Mouse (Mus musculus) T-helper 2 cell (primary cell): Measurements from ENCODE around the gene Ndufs2.
"Not testable (repeated sequence)": the region's sequence is repeated elsewhere in the genome, so short reads cannot be mapped to it uniquely, and the experiment has no call there.

ENCODE experiments used
- in situ Hi-C: fragments of 300-600 bp; cut with MboI, MseI; formaldehyde crosslinking; loops from one replicate; pipeline ENCODE4 v1.15.1; 2025; ENCODE audit warnings: high pct_unique_total_duplicates

The Ndufs2 gene

DNA sequence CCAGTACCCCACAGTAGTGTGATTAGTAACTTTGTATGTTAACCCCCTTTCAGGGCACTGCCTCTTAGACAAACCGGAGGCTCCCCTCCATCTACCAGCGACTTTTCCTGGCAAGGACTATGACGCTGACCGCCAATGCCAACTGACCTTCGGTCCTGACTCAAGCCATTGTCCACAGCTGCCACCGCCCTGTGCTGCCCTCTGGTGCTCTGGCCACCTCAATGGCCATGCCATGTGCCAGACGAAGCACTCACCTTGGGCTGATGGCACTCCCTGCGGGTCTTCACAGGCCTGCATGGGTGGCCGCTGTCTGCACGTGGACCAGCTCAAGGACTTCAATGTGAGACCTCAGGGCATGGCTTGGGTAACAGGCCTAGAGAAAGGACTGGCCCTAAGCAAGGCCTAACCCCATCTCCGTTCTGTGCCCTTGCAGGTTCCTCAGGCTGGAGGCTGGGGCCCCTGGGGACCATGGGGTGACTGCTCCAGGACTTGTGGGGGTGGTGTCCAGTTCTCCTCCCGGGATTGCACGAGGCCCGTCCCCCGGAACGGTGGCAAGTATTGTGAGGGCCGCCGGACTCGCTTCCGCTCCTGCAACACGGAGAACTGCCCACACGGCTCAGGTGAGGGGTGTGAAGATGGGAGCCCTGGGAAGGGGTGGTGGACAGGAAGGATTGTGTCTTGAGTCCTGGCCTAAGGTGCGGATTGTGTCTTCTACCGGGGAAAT, 5.1 kb upstream of the Ndufs2 start:
- in situ Hi-C loops, result no loop called here

DNA sequence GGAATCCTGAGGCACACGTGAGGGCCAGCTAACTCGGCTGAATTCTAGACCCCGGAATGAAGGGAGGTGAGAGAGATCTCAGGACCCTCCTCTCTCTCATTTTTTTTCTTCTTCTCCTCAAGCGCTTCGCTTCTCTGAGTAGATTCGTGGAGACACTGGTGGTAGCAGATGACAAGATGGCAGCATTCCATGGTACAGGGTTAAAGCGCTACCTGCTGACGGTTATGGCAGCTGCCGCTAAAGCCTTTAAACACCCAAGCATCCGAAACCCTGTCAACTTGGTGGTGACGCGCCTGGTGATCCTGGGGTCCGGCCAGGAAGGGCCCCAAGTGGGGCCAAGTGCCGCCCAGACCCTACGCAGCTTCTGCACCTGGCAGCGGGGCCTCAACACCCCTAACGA, 1.2 kb upstream of the Ndufs2 start:
- in situ Hi-C loops, result loop anchor here (5.0 kb wide), 1 partner anchor 135 kb away; no protein-coding TSS in a partner anchor

DNA sequence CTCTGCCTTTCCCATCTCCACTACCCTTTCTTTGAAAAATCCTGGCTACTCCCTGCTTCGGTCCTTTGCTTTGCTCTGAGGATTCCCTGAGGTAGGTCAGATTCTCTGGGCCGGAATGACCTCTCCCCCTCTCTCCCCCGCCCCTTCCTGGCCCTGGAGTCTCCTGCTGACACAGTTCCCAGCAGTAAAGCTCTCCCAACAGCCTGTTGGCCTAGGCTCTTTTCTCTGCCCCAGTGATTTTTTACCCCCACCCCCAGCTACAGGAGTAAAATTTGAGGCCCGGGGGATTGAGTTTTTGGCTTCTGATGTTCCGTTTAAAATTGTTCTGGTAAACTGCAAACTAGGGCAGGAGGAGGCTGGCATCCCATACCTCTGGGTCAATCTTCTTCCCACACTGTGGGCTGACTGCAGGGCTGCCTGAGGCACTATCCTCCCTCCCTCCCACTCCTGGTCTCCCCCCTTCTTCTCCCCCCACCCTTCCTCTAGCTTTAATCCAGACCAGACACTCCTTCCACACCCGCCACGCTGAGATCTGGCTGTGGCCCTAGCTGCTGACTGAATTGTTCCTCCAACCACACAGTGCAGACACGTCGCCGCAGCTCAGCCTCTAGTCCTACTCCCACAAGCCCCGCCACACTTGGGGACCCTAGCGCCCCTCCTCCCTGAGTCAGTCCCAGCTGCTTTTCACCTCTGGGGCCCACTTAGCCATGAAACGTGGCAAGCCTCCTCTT, 571 bp upstream of the Ndufs2 start:
- in situ Hi-C loops, result loop anchor here (5.0 kb wide), 1 partner anchor 134 kb away; no protein-coding TSS in a partner anchor

DNA sequence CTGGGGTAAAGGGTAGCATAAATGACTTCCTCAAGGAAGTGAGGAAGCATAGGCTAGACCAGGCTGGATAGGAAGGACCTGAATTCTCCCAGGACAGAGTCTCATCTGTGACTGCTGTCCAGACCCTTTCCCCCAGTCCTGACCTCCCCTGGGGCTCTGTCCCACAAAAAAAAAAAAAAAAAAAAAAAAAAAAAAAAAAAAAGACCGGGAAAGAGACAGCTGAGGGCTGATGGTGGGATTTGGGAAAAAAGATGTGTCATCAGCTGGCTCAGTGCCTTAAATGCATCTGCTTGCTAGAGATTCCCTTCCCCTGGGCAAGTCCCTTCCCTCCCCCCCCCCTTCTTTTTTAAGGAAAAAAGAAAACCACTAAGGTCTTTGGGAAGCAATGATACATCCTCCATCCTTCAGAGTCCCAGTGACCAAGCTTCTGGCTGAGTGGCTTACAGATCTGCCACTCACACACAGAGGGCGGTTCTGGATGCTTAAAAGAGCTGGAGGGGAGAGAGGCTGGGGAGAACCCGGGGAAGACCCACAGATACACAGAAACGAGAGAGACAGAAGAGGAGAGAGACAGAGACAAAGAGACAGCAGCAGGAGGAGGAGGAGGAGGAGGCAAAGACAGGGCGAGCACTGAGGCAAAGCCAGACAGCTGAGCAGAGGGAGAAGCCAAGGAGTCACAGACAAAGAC, 1.1 kb downstream of the Ndufs2 start, which contains the start of gene Adamts4:
Gene Adamts4, plus strand, starts transcription at position 509 of the 688 bp plus-strand sequence.
- in situ Hi-C loops, result loop anchor here (5.0 kb wide), 1 partner anchor 133 kb away; no protein-coding TSS in a partner anchor

DNA sequence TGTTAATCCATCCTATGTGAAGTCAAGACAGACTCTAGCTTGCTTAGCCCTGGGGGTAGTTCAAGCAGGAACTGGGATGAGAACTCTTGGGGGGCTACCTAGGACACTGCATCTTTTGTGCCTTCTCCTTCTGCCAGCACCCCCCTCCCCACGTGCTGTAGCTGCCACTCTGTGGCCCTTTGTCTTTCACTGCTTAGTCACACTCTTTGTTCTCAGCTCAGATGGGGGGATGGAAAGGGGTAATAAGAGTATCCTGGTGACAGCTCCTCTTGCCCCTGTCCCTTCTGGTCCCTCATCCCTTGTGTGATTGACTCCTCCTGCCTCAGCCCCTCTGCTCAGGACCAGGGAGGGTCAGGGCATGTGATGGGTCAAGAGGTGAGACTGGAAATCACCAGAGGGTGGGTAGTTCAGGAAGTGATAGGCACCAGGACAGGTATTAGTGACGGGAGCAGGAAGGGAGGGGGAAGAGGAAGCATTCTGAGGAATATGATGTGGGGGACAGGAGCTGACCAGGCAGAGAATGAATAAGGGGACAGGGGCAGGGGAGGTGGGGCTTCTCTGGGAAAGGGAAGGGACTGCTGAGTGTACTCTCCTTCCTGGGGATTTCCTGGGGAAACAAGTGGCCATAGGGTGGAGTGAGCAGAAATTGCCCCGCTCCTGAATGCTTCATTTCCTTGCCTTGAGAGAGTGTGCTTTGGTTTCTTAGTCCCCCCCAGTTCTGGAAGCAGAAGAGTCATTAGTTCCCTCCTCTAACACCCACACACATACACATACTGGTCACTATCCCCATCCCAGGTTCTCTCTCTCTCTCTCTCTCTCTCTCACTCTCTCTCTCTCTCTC, 2.6 kb downstream of the Ndufs2 start:
- in situ Hi-C loops, result no loop called here

DNA sequence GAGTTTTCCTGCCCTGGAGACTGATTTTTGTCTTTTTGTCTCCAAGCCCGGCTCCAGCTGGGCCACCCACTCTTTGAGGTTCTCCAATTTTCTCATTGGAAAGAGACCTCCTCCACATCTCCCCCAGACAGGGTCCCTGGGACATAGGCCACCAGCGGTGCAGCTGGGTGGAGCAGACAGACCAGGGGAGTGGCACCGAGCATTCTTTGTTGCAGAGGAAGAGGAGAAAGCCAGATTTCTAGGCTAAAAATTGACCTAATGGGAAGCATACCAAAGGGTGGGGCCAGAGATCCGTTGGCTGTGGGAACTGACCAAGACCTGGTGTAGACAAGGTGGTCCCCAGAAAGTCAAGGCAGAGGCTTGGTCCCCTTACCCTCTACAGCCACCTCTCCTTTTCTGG, 3.3 kb downstream of the Ndufs2 start:
- in situ Hi-C loops, result no loop called here

DNA sequence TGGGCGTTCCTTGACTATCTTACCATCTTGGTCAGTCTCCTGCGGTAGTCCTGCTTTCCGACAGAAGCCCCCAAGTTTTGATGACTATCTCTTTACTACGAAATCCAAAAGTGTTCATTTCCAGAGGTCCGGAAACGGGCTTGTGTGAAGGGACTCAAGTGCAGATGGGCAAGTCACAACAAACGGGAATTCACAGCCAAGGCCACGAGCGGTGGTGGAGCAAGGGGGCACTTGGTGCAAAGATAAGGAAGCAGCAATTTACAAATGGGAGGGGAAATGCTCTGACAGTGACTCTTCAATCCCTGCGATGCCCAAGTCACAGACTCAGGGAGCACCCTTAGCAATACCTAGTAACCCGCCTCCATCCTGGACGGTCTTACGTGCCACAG, 3.7 kb downstream of the Ndufs2 start:
- in situ Hi-C loops, result no loop called here

DNA sequence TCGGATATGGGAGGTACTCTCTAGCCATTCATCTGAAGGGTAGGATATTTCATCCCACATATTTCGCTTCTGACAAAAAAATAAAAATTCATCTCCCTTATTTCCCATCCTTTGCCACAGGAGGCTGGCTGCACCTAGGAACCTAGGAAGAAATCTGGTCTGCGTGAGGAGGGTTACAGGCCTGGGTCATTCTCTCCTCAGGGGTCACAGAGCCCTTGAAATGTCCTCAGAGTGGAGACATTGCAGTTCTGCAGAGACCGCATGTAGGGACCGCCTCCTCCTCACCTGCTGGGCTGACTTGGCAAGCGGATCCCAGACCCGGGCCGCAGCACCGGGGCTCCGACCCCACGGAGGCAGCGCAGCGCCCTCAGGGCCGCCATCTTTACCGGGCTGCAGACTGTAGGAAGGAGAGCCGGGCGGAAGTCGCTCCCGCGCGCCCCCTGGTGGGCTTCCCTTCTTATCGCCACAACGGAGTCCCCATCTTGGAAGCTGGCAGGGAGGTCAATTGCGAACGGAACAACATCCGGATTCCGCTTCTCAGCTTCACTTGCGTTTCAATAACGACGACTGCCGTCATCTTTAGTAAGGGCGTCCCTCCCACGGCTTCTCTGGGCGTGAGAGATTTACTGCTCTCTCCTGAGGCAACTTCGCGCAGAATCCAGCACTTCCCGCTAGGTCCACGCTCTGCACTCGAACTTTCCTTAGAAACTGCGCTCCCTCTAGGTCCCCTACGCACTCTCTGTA, 4.3 kb downstream of the Ndufs2 start:
- in situ Hi-C loops, result no loop called here

DNA sequence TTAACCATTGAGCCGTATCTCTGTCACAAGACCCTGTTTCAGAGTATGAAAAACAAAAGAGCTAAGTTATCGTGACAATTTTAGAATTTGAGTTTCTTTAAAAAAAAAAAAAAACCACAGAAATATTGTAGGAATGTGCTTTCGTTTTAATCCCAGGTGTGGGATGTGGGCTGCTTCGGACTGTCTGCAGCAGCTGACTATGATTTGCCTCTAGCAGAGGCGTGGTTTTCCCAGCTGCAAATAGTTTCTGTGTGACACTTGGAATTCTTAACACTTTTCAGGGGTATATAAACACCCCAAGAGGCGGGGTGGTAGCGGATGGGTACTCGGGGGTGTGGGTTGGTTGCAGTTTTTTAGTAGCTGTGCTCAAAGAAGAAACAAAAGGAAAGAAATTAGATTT, 5.8 kb downstream of the Ndufs2 start:
- in situ Hi-C loops, result no loop called here

DNA sequence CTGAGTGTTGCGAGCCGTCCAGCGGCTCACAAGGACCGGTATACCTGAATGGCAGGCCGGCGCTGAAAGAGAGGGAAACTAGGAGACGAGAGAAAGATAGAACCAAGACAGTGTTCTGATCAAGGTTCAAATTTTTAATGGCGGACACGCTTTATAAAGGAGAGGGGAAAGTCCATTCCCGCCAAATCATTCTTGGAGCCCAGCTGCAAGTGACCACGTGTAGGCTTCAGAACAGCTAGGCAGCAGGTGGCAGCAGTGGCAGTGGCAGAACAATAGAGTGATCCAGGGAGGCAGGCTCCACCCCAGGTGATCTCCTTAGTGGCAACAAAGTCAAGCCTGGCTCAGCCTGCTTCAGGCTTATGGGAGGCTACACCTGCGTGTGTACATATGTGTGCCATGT, 9.2 kb downstream of the Ndufs2 start:
- in situ Hi-C loops, result not testable (repeated sequence)

DNA sequence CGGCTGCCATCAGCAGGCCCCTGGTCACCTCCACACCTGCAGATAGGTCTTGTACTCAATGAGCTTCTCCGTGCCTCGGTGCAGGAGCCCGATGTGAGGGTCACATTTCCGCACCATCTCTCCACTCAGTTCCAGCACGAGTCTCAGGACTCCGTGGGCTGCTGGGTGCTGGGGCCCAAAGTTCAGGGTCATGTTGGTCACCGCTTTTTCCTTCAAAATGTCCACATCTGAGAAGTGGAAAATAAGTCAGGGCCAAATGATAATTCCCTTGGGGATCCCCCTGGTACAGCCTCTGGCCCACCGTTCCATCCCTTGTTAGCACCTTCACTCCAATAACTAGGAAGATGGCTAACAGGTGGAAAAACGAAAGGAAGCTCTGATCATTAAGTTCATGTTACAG, 10.3 kb downstream of the Ndufs2 start:
- in situ Hi-C loops, result no loop called here

DNA sequence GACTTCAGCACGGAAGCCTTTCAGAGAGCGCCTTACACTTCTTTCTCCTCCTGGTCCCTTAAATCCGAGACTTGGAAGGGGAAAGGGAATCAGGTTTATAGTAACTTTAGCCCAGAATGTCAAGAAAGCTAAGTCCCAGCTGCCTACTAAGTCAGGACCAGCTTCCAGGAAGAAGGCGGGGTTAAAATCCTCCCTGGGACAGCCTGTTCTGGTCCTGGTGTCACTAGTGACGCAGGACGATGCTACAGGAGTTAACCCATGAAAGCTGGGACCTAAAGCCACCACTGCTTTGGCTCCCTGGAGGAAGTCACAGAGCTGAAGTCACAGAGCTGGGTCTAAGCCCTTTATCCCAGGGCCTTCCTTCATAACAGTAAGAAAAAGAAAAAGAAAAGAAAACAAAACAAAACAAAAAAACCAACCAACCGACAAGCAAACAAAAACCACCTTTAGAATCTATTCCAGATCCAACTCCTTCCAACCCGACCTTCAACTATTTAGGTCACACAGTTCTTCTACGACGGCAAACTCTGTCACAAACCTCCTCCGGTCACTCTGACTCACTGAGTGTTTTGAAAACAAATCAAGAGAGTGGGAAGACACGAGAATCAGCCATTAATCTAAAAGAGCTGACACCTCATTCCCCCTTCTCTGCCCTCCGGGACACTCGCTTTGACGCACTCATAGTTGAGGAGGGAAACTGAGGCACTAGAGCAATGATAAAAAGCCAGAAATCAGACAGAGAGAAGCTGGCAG, 11.0 kb downstream of the Ndufs2 start:
- in situ Hi-C loops, result no loop called here

DNA sequence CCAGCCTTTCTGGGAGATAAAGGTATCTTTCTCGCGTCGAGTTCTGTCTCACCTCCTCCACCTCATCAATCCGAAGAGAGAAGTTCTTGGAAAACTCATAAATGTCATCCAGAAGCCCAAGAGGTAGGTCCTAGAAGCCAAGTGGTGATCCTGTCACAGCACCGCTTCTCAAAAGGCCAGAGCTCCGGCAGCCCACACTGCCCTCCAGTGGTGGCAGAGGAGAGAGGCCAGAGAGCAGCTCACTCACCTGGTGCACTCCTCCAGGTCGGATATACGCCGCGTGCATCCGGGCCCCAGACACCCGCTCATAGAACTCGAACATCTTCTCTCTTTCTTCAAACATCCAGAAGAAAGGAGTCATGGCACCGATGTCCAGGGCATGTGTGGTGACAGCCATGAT, 12.7 kb downstream of the Ndufs2 start:
- in situ Hi-C loops, result no loop called here

DNA sequence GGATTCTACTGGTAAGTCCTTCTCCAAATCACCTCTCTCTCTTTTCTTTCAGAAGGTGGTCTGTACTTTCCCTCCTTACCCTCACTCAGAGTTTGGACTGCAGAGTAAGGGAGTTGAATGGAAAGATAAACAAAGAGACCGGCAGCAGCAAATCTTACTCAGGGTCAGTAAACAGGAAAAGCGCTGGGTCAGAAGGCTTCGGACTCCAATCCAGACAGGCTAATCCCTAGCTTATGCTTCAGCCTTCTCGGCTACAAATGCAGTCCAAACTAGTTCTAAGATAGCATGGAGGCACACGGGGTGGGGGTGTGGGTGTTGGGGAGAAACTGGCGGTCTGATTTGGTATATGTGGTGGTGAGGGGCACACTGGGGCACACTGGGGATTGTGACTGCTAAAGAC, 13.8 kb downstream of the Ndufs2 start:
- in situ Hi-C loops, result no loop called here

DNA sequence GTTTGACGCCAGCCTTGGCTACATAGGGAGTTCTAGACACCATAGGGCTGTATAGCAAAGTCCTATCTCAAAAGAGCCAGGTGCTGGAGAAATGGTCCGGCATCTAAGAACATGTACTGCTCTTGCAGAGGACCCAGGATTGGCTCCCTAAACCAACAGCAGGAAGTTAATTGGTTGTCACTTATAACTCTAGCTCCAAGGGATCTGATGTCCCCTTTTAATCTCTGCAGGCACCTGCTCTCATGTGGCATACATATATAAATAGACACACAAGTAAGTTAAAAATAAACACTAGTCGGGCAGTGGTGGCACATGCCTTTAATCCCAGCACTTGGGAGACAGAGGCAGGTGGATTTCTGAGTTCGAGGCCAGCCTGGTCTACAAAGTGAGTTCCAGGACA, 15.4 kb downstream of the Ndufs2 start:
- in situ Hi-C loops, result no loop called here

DNA sequence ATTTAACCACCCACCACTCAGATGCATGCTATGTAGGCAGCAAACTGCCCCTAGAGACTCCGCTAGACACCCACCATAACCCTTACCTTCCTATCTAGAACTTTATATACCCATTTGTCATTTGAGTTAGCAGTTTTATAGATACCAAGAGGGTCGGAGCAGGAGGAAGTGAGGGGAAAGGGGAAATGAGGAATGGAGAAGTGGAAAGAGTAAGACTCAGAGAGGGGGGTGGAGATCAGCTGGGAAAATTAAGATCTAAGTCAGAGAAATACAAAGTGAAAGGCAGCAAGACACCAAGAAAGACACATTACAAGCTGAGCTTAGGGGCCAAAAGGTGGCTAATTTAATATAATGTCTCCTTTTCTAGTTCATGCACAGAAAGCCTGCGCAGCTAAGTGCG, 16.6 kb downstream of the Ndufs2 start:
- in situ Hi-C loops, result no loop called here

DNA sequence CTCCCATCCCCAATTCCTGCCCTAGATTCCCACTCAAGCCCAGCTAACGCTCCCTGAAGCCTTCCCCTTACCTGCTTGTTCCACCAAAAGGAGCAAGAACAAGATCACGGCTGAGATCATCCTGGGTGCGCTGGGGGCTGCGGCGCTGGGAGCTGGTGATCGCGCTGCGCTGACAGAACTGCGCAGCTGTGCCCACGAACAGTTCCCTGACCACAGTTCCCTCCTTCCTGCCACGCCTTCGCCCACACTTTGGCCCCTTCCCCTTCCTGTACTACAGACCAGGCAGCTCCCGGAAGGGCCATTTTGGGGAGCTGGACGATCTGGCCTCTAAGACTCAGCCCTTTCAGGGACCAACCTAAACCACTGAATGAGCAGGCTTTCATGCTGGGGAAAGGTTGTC, 17.1 kb downstream of the Ndufs2 start, which contains the start of gene Fcer1g:
Gene Fcer1g, minus strand, starts transcription at position 240 of the 400 bp plus-strand sequence.
- in situ Hi-C loops, result no loop called here

DNA sequence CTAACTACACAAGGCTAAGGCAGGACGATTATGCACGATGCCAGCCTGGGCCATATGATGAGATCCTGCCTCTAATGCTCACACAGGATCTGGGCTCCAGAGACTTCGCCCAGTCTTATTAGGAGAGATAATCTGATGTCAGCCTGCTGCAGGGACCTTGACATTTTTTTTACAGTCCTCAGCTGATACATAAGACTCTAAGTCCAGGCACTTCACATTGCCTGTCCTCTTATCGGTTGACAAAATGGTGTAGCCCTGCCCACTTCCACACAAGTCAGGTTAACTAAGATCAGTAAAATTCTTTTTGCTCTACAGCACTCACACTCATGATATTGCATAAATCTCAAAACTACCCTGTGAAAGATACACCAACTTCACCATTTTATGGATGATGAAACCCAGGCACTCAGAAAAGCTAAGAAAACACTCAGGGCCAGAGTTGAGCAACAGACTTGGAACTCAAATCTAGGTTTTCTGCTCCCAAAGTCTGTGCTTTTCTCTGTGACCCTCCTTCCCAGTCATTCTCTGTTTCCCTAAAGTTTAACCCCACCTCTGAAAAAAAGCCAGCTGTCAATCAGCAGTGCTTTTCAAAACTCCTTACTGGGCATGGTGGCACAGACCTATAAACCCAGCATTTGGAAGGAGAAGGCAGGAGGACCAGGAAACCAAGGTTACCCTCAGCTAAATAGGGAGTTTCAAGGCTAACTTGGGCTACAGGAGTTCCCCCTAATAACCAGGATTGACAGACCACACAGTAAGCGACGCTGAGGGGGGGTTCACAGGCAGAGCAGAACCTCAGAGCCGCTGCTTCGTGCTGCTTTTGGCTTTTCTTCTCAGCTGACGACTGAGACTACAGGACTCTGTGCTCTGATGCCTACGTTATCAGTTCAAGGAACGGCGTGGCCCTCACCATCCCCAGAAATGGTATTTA, 18.1 kb downstream of the Ndufs2 start:
- in situ Hi-C loops, result no loop called here

DNA sequence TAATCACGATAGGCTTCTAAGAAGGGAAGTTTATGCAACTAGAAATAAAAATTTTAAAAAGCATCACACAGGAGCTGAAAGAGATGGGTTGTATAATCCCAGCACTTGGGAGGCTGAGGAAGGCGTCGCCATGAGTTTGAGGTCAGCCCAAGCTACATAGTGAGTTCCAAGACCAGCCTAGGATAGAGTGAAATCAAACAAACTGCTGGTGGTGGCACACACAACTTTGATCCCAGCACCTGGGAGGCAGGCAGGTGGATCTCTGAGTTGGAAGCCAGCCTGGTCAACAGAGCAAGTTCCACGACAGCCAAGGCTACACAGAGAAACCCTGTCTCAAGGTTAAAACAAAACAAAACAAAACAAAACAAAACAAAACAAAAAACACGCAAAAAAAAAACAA, 18.8 kb downstream of the Ndufs2 start:
- in situ Hi-C loops, result no loop called here
